Mouse (Mus musculus) embryo, embryonic 10.5 days (tissue): ENCODE measurements at regions not wholly inside any gene's neighbourhood (a gene's known extent, or its start where the extent isn't known, plus 50 kb on each side); places are given as distances from the start of the nearest gene placed in this dataset.
"Not testable (repeated sequence)": the region's sequence is repeated elsewhere in the genome, so short reads cannot be mapped to it uniquely, and the experiment has no call there.

Experiments
- DNase-seq: peaks from one replicate; pipeline ENCODE4 v3.0.0-alpha.2; 2015; ENCODE audit warnings: low spot score

DNA sequence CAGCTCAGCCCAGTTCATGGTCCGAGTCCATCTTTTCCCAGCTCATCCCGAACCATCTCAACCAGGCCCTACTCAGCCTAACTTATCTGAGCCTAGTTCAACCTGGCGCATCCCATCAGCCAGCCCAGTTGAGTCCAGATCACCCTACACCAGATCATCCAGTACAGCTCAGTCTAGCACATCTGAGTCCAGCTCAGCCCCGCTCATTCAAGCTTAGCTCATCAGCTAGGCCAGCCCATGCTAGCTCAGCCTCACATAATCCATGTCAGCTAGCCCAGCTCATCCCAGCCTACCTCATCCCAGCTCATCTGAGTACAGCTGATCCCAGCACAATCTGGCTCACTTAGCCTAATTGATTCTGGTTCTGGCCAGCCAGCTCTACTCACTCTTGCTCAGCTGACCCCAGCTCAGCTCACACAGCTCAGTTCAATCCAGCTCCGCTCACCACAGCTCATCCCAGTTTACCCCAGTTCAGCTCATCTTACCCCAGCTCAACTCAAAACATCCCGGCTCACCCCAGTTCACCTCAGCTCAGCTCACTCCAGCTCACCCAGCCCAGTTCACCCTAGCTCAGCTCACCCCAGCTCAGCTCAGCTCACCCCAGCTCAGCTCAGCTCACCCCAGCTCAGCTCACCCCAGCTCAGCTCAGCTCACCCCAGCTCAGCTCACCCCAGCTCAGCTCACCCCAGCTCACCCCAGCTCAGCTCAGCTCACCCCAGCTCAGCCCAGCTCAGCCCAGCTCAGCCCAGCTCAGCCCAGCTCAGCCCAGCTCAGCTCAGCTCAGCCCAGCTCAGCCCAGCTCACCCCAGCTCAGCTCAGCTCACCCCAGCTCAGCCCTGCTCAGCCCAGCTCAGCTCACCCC, 65.3 kb upstream of the Adam6b start:
- no peak for DNase-seq

DNA sequence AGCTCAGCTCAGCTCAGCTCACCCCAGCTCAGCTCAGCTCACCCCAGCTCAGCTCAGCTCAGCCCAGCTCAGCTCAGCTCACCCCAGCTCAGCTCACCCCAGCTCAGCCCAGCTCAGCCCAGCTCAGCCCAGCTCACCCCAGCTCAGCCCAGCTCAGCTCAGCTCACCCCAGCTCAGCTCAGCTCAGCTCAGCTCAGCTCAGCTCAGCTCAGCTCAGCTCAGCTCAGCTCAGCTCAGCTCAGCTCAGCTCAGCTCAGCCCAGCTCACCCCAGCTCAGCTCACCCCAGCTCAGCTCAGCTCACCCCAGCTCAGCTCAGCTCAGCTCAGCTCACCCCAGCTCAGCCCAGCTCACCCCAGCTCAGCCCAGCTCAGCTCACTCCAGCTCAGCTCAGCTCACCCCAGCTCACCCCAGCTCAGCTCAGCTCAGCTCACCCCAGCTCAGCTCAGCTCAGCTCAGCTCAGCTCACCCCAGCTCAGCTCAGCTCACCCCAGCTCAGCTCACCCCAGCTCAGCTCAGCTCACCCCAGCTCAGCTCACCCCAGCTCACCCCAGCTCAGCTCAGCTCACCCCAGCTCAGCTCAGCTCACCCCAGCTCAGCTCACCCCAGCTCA, 64.6 kb upstream of the Adam6b start:
- not testable (repeated sequence) for DNase-seq

GRCm38 (mm10) chr12:113425209-113426070, 63.9 kb upstream of the Adam6b start:
- no peak for DNase-seq

- no peak for DNase-seq
Measured at GRCm38 (mm10) chr12:113426636-113427035, 62.7 kb upstream of the Adam6b start.

DNA sequence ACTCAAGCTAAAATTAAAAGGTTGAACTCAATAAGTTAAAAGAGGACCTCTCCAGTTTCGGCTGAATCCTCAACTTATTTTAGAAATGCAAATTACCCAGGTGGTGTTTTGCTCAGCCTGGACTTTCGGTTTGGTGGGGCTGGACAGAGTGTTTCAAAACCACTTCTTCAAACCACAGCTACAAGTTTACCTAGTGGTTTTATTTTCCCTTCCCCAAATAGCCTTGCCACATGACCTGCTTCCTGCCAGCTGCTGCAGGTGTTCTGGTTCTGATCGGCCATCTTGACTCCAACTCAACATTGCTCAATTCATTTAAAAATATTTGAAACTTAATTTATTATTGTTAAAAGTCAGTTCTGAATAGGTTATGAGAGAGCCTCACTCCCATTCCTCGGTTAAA, 62.0 kb upstream of the Adam6b start:
- no peak for DNase-seq

- DNase-seq, result no peak
Measured at GRCm38 (mm10) chr12:113428461-113428860, 60.9 kb upstream of the Adam6b start.

GRCm38 (mm10) chr12:113428901-113429300, 60.4 kb upstream of the Adam6b start:
- no peak for DNase-seq

DNA sequence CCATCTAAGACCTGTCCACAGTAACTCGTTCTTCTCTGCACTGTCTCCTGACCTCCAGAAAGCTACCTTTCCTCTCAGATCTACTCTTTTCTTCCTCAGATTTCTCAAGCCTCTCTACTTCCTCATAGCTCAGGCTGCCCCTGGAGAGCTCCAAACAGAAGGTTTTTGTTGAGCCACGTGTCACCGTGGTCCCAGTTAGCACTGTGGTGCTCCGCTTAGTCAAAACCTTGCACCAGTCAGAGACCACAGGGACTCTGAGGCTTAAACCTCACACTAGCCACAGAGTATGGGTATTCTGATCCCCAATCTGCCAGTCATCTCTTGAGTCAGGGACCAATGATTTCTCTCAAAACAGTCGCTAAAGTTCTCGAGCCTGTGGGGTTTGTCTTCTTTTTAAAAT, 59.0 kb upstream of the Adam6b start:
- no peak for DNase-seq
